Mouse (Mus musculus): ENCODE data around the gene Relb.

The Relb gene

GRCm38 (mm10) chr7:19579751-19580150 lies 49.5 kb downstream of the Relb start:
- no peak for DNase-seq (ENCODE audit: low spot score)

DNA sequence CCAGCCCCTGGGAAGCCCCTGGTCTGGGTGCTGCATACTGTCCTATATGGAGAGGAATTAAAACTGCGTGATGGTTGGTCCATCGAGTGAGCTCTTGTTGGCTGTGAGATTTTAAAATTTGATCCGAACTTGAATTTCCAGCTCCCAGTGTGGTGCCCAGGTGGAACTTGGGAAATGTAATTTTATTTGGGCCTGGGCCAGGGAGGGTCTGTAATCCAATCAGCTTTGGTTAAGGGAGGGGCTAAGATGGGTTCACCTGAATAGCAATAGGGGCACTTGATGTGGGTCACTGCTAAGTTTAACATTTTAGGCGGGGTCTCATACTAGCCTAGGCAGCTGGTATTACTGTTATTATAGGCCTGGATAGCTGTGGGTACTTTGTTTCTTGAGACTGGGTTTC lies 50.8 kb downstream of the Relb start:
- no peak for DNase-seq (ENCODE audit: low spot score)

DNA sequence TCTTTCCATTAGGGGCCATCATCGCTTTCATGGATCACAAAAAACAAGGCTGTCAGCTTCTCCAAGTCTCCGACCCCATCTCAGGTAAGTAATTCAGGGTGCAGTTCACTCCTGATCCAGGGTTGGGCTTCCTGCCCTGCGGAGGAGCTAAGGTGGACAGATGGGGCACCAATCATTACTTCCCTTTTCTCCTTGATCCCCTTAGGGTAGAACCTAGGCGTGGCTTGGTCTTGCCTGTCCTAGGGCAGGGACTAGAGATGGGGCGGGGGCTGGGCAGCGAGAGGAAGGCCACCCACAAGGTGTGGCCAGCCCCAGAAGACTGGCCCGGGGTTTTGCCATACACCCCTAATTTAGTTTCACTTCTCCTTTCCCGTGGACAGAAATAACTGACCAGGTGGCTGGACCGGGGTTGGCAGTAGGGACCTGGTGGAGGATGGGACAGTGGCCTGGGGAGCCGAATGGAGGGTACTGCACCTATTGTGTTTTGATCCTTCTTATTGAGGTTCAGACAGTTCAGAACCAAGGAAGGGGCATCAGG lies 51.3 kb downstream of the Relb start:
- no peak for DNase-seq (ENCODE audit: low spot score)

- no peak for DNase-seq (ENCODE audit: low spot score)
Measured at GRCm38 (mm10) chr7:19577141-19577852, 51.9 kb downstream of the Relb start, which contains the start of the genes Zfp296 and Gemin7. Gene Zfp296, plus strand, starts transcription at chr7:19577287. Gene Gemin7, minus strand, starts transcription at chr7:19577595.

- no peak for DNase-seq (ENCODE audit: low spot score)
Measured at GRCm38 (mm10) chr7:19575559-19575958, 53.7 kb downstream of the Relb start.

- DNase-seq (ENCODE audit: low spot score), result no peak
Measured at GRCm38 (mm10) chr7:19573776-19574140, 55.5 kb downstream of the Relb start.

DNA sequence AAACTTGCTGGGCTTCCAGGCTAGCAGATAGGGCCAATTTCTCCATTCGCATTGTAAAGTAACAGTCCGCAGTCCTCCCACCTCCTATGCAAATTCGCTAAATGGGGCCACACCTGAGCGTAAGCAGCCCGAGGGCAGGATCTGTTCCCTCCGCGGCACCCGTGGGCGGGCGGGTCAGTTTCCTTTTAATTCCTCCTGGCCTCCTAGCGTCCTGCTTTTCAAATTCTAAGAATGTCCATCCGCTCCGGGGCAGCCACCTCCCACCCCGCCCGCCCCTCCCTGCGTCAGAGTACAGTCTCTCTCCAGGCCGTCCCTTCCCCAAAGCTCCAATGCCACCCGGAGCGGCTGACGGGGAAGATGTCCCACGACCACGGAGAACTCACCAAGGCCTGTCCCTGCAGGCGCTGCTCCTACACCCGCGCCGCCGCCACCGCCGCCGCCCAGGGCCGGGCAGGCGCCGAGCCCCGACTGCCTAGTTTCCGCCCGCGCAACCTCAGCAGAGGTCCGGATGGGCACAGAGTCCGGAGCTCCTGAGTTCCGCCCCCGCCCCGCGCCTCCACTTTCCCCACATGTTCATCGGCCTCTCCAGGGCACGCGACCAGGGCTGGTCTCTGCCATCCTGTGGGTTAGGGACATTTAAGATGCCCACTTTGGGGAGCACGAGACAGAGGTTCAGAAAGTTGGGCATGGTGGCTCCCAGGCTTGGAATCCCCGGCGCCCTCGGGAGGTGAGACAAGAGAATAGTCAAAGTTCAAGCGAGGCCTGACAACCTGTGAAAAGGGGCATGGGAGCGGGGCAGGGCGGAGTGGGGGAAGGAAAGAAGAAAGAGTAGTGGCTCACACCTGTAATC lies 56.1 kb downstream of the Relb start:
- DNase-seq (ENCODE audit: low spot score), result peak; percentile 70

GRCm38 (mm10) chr7:19569647-19570046 lies 59.6 kb downstream of the Relb start:
- no peak for DNase-seq (ENCODE audit: low spot score)

- DNase-seq (ENCODE audit: low spot score), result no peak
Measured at GRCm38 (mm10) chr7:19567426-19567825, 61.8 kb downstream of the Relb start.

GRCm38 (mm10) chr7:19565803-19566202 lies 63.4 kb downstream of the Relb start:
- no peak for DNase-seq (ENCODE audit: low spot score)

GRCm38 (mm10) chr7:19564455-19564854 lies 64.8 kb downstream of the Relb start:
- no peak for DNase-seq (ENCODE audit: low spot score)

DNA sequence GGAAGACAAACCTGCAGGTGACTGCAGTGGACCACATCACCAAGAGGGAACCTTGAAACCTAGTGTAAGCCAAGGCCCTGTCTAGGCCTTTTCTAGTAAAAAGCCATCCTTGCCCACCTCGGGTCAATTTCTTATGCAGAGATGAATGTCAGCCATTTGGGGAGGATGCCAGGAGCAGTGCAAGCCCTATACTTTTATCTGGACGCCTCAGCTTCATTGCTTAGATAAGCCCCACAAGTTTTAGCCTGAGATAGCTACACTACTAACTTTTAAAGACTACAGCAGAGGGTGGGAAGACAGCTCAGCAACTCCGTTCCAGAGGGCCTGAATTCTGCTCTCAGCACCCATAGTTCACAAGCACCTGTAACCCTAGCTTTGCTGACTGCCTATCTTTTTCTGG lies 65.4 kb downstream of the Relb start:
- DNase-seq (ENCODE audit: low spot score), result no peak

DNA sequence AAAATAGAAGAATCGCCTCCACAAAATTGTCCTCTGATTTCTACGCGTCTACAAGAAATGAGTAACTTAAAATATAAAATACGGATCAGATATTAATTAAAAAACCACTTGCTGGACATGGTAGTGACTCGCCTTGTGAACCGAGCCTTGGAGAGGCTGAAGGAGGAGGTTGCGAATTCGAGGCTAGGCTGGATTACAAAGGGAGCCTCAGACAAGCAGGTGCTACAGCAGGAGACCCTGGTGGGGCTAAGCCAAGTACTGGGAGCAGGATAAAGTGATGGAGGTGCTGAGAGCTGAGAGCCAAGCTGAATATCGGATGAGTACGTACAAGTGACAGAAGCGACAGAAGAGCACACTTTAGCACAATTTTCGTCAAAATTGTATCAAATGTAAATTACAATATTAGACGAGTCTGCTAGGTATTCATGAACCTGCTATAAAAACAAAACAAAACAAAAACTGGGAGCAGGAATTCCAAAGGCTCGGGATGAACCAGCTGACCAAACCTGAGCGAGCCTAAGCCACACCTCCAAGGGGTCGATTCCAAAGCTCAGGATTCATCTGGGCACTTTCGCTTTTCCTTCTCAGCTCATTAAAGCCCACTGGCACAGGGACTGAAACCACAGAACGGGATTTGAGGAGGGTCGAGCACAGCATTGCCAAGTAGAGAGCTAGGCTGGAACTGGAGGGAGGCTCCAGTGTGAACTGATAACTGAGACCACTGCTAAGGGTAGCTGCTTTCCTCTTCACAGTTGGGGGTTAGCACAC lies 66.4 kb downstream of the Relb start, which contains the start of gene Ppp1r37:
Gene Ppp1r37 (minus strand): TSS at position 434 of the 768 bp plus-strand sequence.
- peak; percentile 47 for DNase-seq (ENCODE audit: low spot score)

DNA sequence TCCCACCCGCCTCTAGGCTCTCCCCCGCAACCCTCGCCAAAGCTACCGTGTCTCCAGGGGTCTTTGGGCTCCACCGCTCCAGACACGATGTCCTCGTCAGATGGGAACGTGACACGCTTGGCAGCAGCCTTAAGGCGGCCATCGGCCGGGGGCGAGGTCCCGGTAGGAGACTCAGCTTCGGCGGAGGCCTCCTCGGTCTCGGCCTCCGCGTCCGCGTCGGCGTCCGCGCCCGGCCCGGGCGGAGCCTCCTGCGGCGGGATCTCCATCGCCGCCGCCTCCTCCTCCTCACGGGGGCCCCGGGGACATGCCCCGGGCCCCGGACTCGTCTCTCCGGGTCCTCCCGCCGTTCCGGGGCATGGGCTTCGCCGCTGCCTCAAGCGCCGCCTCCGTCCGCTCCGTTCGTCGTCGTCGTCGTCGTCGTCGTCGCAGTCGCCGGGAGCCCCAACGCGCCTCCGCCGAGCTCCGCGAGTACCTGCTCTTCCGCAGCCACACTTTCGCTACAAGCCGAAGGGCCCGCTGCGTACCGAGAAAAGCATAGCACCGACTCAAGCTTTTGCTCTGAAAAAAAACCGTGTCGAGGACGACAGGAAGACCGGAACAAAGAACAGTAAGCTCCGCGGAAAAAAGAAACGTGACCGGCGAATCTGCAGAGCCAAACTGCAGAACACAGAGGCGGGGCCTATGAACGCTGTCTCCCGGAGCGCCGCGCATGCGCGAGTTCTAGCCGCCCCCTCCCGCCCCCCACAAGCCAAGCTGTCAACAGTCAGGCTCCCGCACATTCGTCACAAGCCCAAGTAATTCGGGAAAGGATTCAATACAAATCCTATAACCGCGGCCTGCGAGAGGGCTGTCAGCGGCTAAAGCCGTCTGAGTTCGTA lies 67.2 kb downstream of the Relb start:
- DNase-seq (ENCODE audit: low spot score), result peak; percentile 92

DNA sequence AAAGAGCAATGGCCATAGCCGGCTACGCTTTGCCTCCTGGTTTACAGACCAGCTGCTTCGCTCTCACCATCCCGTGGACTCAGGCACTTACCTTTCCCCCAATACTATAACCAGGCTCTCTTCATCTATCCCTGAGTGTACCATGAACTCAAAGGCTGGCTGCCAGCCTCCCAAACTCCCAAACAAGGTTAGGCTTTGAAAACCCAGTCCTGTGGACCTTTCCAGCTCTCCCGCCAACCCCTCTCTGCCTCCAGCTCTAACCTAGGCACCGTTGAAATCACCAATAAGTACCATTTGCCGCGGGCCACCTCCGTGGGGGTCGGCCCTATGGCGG lies 67.8 kb downstream of the Relb start:
- no peak for DNase-seq (ENCODE audit: low spot score)

GRCm38 (mm10) chr7:19560491-19561260 lies 68.6 kb downstream of the Relb start:
- peak; percentile 30 for DNase-seq (ENCODE audit: low spot score)

- no peak for DNase-seq (ENCODE audit: low spot score)
Measured at GRCm38 (mm10) chr7:19558965-19559364, 70.3 kb downstream of the Relb start.

- DNase-seq (ENCODE audit: low spot score), result no peak
Measured at GRCm38 (mm10) chr7:19557982-19558900, 71.0 kb downstream of the Relb start.

GRCm38 (mm10) chr7:19557086-19557485 lies 72.2 kb downstream of the Relb start:
- DNase-seq (ENCODE audit: low spot score), result no peak
